Mouse (Mus musculus) liver, embryonic 12.5 days (tissue): ENCODE results near the gene Zdhhc18. TPM values are rescaled to one million over a fixed set of nuclear protein-coding genes. Genes with fewer than 3 reads are reported as not detected.

ENCODE experiments used
- ATAC-seq: fragments of 200-750 bp; cut with Nextera tagmentation; 2 replicates; pipeline ENCODE4 v1.8.0; 2017; ENCODE audit warnings: moderate number of reproducible peaks, mild to moderate bottlenecking, moderate library complexity
- H3K27ac ChIP-seq: fragments of 300-500 bp; sonication (generic); 2 replicates; pipeline ENCODE4 v1.5.1; 2016; ENCODE audit warnings: mild to moderate bottlenecking
- H3K27me3 ChIP-seq: fragments of 300-500 bp; sonication (generic); replicated peaks from 2 replicates; pipeline ENCODE4 v1.6.1; 2016; ENCODE audit warnings: mild to moderate bottlenecking, moderate library complexity
- H3K36me3 ChIP-seq: fragments of 300-500 bp; sonication (generic); 2 replicates; pipeline ENCODE4 v1.6.1; 2016; ENCODE audit warnings: mild to moderate bottlenecking, moderate library complexity
- H3K4me1 ChIP-seq: fragments of 300-500 bp; sonication (generic); 2 replicates; pipeline ENCODE4 v1.6.1; 2016
- H3K4me2 ChIP-seq: fragments of 300-500 bp; sonication (generic); 2 replicates; pipeline ENCODE4 v1.6.1; 2016; ENCODE audit warnings: mild to moderate bottlenecking, moderate library complexity
- H3K4me3 ChIP-seq: fragments of 300-500 bp; sonication (generic); 2 replicates; pipeline ENCODE4 v1.5.1; 2016; ENCODE audit warnings: mild to moderate bottlenecking, moderate library complexity
- H3K9ac ChIP-seq: fragments of 300-500 bp; sonication (generic); 2 replicates; pipeline ENCODE4 v1.6.1; 2016; ENCODE audit warnings: mild to moderate bottlenecking, moderate library complexity
- H3K9me3 ChIP-seq: fragments of 300-500 bp; sonication (generic); replicated peaks from 2 replicates; pipeline ENCODE4 v1.6.1; 2016; ENCODE audit warnings: mild to moderate bottlenecking, moderate library complexity
- WGBS: fragments of 180-500 bp; shearing (Covaris S2); methylation state at CpG from one replicate; pipeline ENCODE4 v1.1.7; 2016; ENCODE audit not compliant: insufficient replicate concordance; 5-methylcytosine and 5-hydroxymethylcytosine counted together
- polyA plus RNA-seq: library from polyadenylated mRNA; unstranded; fragments of >200 nt; fragmentation: Nextera tagmentation; extraction: Ambion mirVana; gene quantifications from 2 replicates; pipeline ENCODE4 v1.2.1, GENCODE M21; 2016

The Zdhhc18 gene
- polyA plus RNA-seq, 1 experiment from 2014 or later, result 4.6 TPM

DNA sequence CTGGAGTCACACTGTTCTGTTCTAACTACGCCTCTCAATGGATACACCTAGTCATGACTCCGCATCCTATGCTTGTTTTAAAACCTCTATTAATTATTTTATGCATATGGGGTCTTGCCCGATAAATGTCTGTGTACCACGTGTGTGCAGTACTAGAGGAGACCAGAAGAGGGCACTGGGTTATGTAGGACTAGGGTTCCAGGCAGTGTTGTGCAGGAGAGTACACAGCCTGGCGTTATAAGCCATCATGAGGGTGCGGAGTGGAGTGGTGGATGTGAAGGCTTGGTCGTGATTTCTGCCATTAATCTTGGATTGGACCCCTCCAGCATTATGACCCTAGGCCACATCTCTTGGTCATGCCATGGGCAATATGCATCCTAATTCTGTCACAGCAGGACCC is 37.5 kb downstream of the Zdhhc18 start:
- H3K27me3 ChIP-seq, result no peaks in the 10 kb centered on the region
- H3K4me1 ChIP-seq, result peaks cover 31% of the 10 kb centered on the region
- no peak overlapping the region for H3K4me2 ChIP-seq
- peaks cover 8% of the 10 kb centered on the region; the same call in 1 of the 2 replicates for H3K9me3 ChIP-seq
- H3K9ac ChIP-seq, result no peak overlapping the region
- WGBS, result 87% methylated on average over 7 of the region's 7 CpGs
- no peak overlapping the region for H3K4me3 ChIP-seq
- no peak for ATAC-seq
- H3K27ac ChIP-seq, result no peak overlapping the region
- peaks cover 51% of the 10 kb centered on the region for H3K36me3 ChIP-seq

- no peak overlapping the region for H3K4me3 ChIP-seq
These were observed 38.1 kb downstream of the Zdhhc18 start for GRCm38 (mm10) chr4:133611815-133612214.

GRCm38 (mm10) chr4:133609719-133610118 is 40.2 kb downstream of the Zdhhc18 start:
- Histone ChIP-seq H3K4me3 (no peak overlapping the region), H3K27ac (no peak overlapping the region), H3K27me3 (no peaks in the 10 kb centered on the region), H3K9ac (no peak overlapping the region), H3K36me3 (peaks cover 67% of the 10 kb centered on the region), H3K4me1 (peaks cover 29% of the 10 kb centered on the region), H3K9me3 (peaks cover 8% of the 10 kb centered on the region; the same call in 1 of the 2 replicates), H3K4me2 (no peak overlapping the region)
- ATAC-seq, result peak; percentile 61
- WGBS, result 11% methylated on average over 6 of the region's 6 CpGs

More at GRCm38 (mm10) chr4:133611815-133612214, 38.1 kb downstream of the Zdhhc18 start:
- Histone ChIP-seq H3K9ac (no peak overlapping the region), H3K4me2 (no peak overlapping the region), H3K9me3 (peaks cover 8% of the 10 kb centered on the region; the same call in 1 of the 2 replicates), H3K4me1 (peaks cover 35% of the 10 kb centered on the region), H3K27me3 (no peaks in the 10 kb centered on the region), H3K36me3 (peaks cover 53% of the 10 kb centered on the region), H3K27ac (0 out of 2 replicates have a peak overlapping the region, but pooled peaks have one; percentile 3)
- WGBS, result 90% methylated on average over 5 of the region's 5 CpGs
- ATAC-seq, result no peak

DNA sequence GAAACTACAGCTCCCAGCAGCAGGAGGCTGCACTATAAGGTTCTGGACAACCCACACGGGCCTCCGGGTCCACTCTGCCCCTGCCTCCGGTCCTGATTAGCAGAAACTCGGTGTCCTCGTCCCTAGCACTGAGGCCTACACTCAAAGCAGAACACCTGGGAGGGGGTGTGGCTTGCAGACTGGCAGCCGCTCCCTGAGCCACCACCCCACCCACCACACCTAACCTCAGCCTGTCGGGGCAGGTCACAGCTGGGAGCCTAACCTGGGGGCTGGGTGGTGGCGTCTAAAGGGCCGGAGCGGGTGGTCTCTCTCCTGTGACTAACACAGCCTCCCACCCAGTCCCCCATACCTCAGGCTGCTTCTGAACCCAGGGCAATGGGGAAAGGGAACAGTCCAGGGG is 42.7 kb downstream of the Zdhhc18 start:
- Histone ChIP-seq H3K27me3 (peaks cover 18% of the 10 kb centered on the region), H3K9ac (no peak overlapping the region), H3K4me1 (peaks cover 29% of the 10 kb centered on the region), H3K4me3 (no peak overlapping the region), H3K4me2 (no peak overlapping the region), H3K36me3 (peaks cover 52% of the 10 kb centered on the region), H3K27ac (no peak overlapping the region), H3K9me3 (peaks cover 5% of the 10 kb centered on the region; the same call in 1 of the 2 replicates)
- no peak for ATAC-seq
- WGBS, result 69% methylated on average over 10 of the region's 10 CpGs

DNA sequence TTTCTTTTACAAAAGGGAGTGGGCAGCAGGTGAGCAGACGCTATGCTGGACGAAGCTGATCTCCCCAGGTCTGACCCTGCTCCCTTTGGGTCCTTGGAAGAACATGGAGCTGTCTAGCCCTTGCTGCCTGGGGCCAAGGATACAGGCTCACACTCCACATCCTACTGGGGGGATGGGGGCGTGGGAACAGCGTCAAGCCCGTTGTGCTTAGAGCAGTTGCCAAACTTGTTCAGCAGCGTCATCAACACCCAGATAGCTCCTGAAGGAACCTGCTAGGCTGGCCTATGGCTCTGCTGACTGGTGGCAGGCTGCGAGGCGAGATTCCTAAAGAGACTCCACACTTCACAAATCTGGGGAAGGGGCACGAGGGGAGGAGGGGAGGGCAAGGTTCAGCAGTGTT is 44.6 kb downstream of the Zdhhc18 start:
- no peak overlapping the region for H3K27ac ChIP-seq
- H3K4me1 ChIP-seq, result peaks cover 24% of the 10 kb centered on the region
- peaks cover 37% of the 10 kb centered on the region for H3K27me3 ChIP-seq
- H3K4me3 ChIP-seq, result no peak overlapping the region
- ATAC-seq, result no peak
- H3K36me3 ChIP-seq, result peaks cover 39% of the 10 kb centered on the region
- no peaks in the 10 kb centered on the region for H3K9me3 ChIP-seq
- 76% methylated on average over 9 of the region's 9 CpGs for WGBS
- no peak overlapping the region for H3K9ac ChIP-seq
- no peak overlapping the region for H3K4me2 ChIP-seq

DNA sequence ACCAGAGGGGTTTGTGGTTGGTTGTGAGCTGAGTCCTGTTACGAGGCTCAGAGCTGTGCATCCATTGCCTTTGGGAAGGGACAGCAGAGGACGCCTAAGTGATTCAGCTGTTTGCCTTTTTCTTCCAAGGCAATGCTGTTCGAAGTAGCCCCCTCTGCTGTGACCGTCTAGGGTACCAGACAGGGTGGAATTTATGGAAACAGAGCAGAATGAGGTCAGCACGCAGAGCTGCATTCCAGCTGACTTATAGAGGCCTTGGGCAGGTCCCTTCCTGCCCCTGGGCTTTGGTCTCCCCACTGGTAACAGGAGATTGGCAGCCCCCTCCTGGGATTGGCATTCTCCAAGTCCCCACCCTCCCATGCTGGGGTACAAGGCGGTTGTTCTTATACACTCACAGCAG is 45.1 kb downstream of the Zdhhc18 start:
- Histone ChIP-seq H3K27me3 (peaks cover 42% of the 10 kb centered on the region), H3K36me3 (peaks cover 37% of the 10 kb centered on the region), H3K9ac (no peak overlapping the region), H3K4me3 (no peak overlapping the region), H3K27ac (no peak overlapping the region), H3K4me1 (peaks cover 24% of the 10 kb centered on the region), H3K9me3 (no peaks in the 10 kb centered on the region), H3K4me2 (no peak overlapping the region)
- no peak for ATAC-seq
- 70% methylated on average over 6 of the region's 6 CpGs for WGBS

DNA sequence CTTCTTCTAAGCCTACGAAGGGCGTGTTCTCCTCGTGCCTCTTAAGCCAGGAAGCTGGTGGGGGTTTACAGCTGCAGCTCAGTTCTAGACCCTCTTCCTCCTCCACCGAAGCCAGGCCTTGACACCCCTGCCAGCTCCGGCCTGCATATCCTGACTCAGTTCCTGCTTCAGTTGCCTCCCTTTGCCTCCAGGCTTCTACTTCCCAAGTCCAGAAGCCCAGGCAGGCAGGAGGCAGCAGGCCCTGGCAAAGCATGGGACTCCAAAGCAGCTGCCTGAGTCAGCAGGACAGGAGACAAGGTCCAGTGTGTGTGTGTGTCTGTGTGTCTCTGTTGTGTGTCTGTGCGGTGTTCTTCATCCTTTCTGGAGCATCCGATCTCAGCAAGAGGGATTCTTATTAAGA is 45.8 kb downstream of the Zdhhc18 start:
- H3K27me3 ChIP-seq, result peaks cover 49% of the 10 kb centered on the region
- no peak overlapping the region for H3K4me2 ChIP-seq
- H3K4me3 ChIP-seq, result no peak overlapping the region
- peaks cover 27% of the 10 kb centered on the region for H3K4me1 ChIP-seq
- H3K27ac ChIP-seq, result no peak overlapping the region
- 73% methylated on average over 7 of the region's 7 CpGs for WGBS
- no peaks in the 10 kb centered on the region for H3K9me3 ChIP-seq
- H3K9ac ChIP-seq, result no peak overlapping the region
- H3K36me3 ChIP-seq, result peaks cover 37% of the 10 kb centered on the region
- ATAC-seq, result no peak

- Histone ChIP-seq H3K9ac (no peak overlapping the region), H3K36me3 (peaks cover 29% of the 10 kb centered on the region), H3K4me3 (no peak overlapping the region), H3K27me3 (peaks cover 60% of the 10 kb centered on the region), H3K27ac (no peak overlapping the region), H3K9me3 (no peaks in the 10 kb centered on the region), H3K4me2 (no peak overlapping the region), H3K4me1 (peaks cover 36% of the 10 kb centered on the region)
- 72% methylated on average over 5 of the region's 5 CpGs for WGBS
- no peak for ATAC-seq
These were observed 46.9 kb downstream of the Zdhhc18 start for GRCm38 (mm10) chr4:133603056-133603455.

GRCm38 (mm10) chr4:133601721-133602218 is 48.2 kb downstream of the Zdhhc18 start, which contains the start of gene Sfn:
Gene Sfn (minus strand): TSS chr4:133602168.
- peaks cover 31% of the 10 kb centered on the region for H3K4me1 ChIP-seq
- H3K27me3 ChIP-seq, result peaks cover 64% of the 10 kb centered on the region
- H3K27ac ChIP-seq, result no peak within 1 kb of the TSS
- no peaks in the 10 kb centered on the region for H3K9me3 ChIP-seq
- H3K36me3 ChIP-seq, result peaks cover 22% of the 10 kb centered on the region
- H3K4me2 ChIP-seq, result peak within 1 kb of the TSS; percentile 64
- no peak for ATAC-seq
- peak within 1 kb of the TSS; percentile 44 for H3K4me3 ChIP-seq
- WGBS, result 2% methylated on average over 16 of the region's 16 CpGs
- peak within 1 kb of the TSS; percentile 44 for H3K9ac ChIP-seq

DNA sequence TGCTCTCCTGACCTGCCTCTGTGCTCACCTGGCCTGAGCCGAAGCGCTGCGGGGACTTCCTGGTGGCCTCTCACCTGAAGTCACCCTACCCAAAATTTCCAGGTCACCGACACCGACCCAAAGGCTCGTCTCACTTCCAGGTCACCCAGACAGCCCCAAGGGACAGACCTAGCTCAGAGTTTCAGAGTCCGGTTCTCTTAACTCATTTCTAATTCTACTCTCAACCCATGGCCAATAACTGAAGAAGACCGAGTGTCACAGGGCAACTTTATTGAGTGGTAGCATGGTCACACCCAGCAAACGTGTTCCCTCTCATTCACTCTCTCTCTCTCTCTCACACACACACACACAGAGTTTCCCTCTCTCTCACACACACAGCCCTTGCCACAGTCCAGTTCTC is 49.6 kb downstream of the Zdhhc18 start:
- peaks cover 66% of the 10 kb centered on the region for H3K27me3 ChIP-seq
- ATAC-seq, result no peak
- H3K4me3 ChIP-seq, result peak overlapping the region; percentile 62
- H3K4me2 ChIP-seq, result peak overlapping the region; percentile 80
- H3K27ac ChIP-seq, result no peak overlapping the region
- WGBS, result 14% methylated on average over 9 of the region's 9 CpGs
- peaks cover 13% of the 10 kb centered on the region for H3K36me3 ChIP-seq
- no peak overlapping the region for H3K9ac ChIP-seq
- no peaks in the 10 kb centered on the region for H3K9me3 ChIP-seq
- H3K4me1 ChIP-seq, result peaks cover 34% of the 10 kb centered on the region

DNA sequence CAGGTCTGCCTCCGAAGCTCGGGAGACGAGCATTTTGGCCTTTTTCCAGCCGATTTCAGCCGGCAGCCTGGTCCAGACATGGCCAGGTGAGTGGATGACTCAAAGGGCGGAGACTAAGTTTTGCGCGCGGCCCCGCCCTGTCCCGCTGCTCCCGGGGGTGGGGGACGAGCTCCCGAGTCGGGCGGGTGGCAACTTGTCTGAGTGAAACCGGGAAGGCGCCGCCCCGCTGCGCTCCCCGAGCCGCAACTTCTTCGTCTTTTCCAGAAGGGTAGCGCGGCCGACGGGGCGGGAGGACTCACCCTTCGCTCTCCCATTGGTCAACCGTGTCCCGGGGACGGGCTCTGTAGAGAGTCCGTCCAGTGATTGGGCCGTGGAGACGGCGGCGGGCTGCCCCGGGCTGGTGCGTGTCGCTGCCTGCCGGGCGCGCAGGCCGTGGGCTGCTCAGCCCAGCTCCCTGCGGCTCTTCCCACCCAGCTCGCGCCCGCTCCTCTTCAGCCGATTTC is 50.3 kb downstream of the Zdhhc18 start:
- peak overlapping the region; percentile 55 for H3K9ac ChIP-seq
- peak overlapping the region; percentile 62 for H3K4me3 ChIP-seq
- peaks cover 66% of the 10 kb centered on the region for H3K27me3 ChIP-seq
- peak overlapping the region; percentile 4; the same call in 1 of the 2 replicates for H3K27ac ChIP-seq
- no peaks in the 10 kb centered on the region for H3K9me3 ChIP-seq
- ATAC-seq, result peak; percentile 93
- peak overlapping the region; percentile 80 for H3K4me2 ChIP-seq
- WGBS, result 1% methylated on average over 50 of the region's 50 CpGs
- H3K36me3 ChIP-seq, result peaks cover 7% of the 10 kb centered on the region
- H3K4me1 ChIP-seq, result peaks cover 38% of the 10 kb centered on the region

GRCm38 (mm10) chr4:133599116-133599515 is 50.8 kb downstream of the Zdhhc18 start:
- Histone ChIP-seq H3K27ac (peak overlapping the region; percentile 4; the same call in 1 of the 2 replicates), H3K4me2 (peak overlapping the region; percentile 80), H3K4me3 (peak overlapping the region; percentile 62), H3K9ac (peak overlapping the region; percentile 55), H3K9me3 (no peaks in the 10 kb centered on the region), H3K27me3 (peaks cover 64% of the 10 kb centered on the region), H3K4me1 (peaks cover 38% of the 10 kb centered on the region), H3K36me3 (peaks cover 4% of the 10 kb centered on the region)
- no peak for ATAC-seq
- WGBS, result 15% methylated on average over 7 of the region's 7 CpGs
